Mouse (Mus musculus): Measurements from ENCODE around the gene Cdk13.

DNA sequence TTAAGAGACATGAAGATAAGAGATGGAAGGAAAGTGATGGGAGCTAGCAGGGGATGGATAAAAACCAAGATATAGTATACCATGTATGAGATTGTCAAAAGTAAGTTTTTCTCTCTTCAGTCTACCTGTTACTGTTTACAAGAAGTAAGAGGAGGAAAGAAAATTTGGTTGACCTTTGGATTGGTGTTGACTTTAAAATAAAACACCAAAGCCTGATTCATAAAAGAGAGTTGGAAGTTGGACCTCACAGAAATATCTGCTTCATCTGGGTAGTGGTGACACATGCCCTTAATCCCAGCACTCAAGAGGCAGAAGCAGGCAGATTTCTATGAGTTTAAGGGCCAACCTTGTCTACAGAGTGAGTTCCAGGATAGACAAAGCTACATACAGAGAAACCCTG, 102.6 kb downstream of the Cdk13 start:
- no peak for TF ChIP-seq GATA1 (IDR thresholded peaks at IDR 0.05; ENCODE audit: borderline replicate concordance, low read length)
- TF ChIP-seq FLI1 (IDR thresholded peaks at IDR 0.05; ENCODE audit: low read length), result no peak
